Comparison of ENCODE assay signal across 22 mouse cellular contexts in genomic region chr1:74314796-74315195, GRCm38 (mm10). TPM values are rescaled to one million over a fixed set of nuclear protein-coding genes. Genes with fewer than 3 reads are reported as not detected.
DNase-seq lines count a peak whose midpoint lies in the region; ATAC-seq lines count a peak whose summit lies in the region.
"Had no signal": no experiment of that assay in that cellular context is flagged by ENCODE, and none has a peak within 500 bp of the region (broad histone marks: within the 10 kb centered on the region; RNA-seq: fewer than 3 reads in every experiment).

No protein-coding gene starts in this region.

- no peaks in the 10 kb centered on the region for H3K9me3 ChIP-seq in kidney, embryonic 15.5 days (replicated peaks)
- H3K9me3 ChIP-seq: embryonic facial prominence, embryonic 10.5 days; embryonic facial prominence, embryonic 12.5 days; forebrain, embryonic 13.5 days; forebrain, embryonic 15.5 days had no signal

- no peak overlapping the region for H3K4me3 ChIP-seq in kidney, embryonic 15.5 days (replicated peaks)
- no peak overlapping the region for H3K4me3 ChIP-seq in brown adipose tissue, adult 24 weeks (ENCODE audit: insufficient read depth, low read depth, low read length)
- H3K4me3 ChIP-seq: embryonic facial prominence, embryonic 10.5 days; embryonic facial prominence, embryonic 12.5 days; forebrain, embryonic 13.5 days; forebrain, embryonic 15.5 days had no signal

- ATAC-seq in kidney, embryonic 15.5 days (replicated peaks; ENCODE audit: low FRiP score), result no peak
- ATAC-seq: forebrain, embryonic 13.5 days; forebrain, embryonic 15.5 days had no signal

- intact Hi-C loops in heart, postnatal 10 days (cut with DNase I), result no loop called here

- no peak overlapping the region for H3K9ac ChIP-seq in kidney, embryonic 15.5 days
- H3K9ac ChIP-seq: embryonic facial prominence, embryonic 12.5 days; forebrain, embryonic 13.5 days; forebrain, embryonic 15.5 days had no signal

- H3K27me3 ChIP-seq in kidney, embryonic 15.5 days, result no peaks in the 10 kb centered on the region
- H3K27me3 ChIP-seq: embryonic facial prominence, embryonic 12.5 days; forebrain, embryonic 13.5 days; forebrain, embryonic 15.5 days had no signal

- H3K4me2 ChIP-seq in kidney, embryonic 15.5 days, result no peak overlapping the region
- H3K4me2 ChIP-seq: embryonic facial prominence, embryonic 12.5 days; forebrain, embryonic 13.5 days; forebrain, embryonic 15.5 days had no signal

- WGBS in kidney, embryonic 15.5 days, result 90% methylated on average over 3 of the region's 3 CpGs

- 0 out of 2 replicates have a peak overlapping the region, but pooled peaks have one; percentile 3 for H3K27ac ChIP-seq in kidney, embryonic 15.5 days
- H3K27ac ChIP-seq in brown adipose tissue, adult 24 weeks (replicated peaks; ENCODE audit: low read depth, low read length), result peak overlapping the region; percentile 82
- H3K27ac ChIP-seq: embryonic facial prominence, embryonic 10.5 days; embryonic facial prominence, embryonic 12.5 days; forebrain, embryonic 13.5 days; forebrain, embryonic 15.5 days had no signal

- DNase-seq in heart, adult 11 months, result peak; percentile 90
- no peak for DNase-seq in heart, postnatal 10 days
- no peak for DNase-seq in kidney, adult 18-20 months
- DNase-seq in spleen, adult 18-20 months, result no peak
- DNase-seq: adrenal gland, adult 2 months; adrenal gland, postnatal 10 days; adrenal gland, postnatal 25 days; cerebellum, adult 11-12 months; cerebellum, adult 2 months; cerebellum, adult 9-10 months; cerebellum, postnatal 10 days; cerebellum, postnatal 25 days had no signal

- H3K4me1 ChIP-seq in kidney, embryonic 15.5 days, result peaks cover 6% of the 10 kb centered on the region; the same call in 1 of the 2 replicates
- H3K4me1 ChIP-seq in brown adipose tissue, adult 24 weeks (ENCODE audit: control insufficient read depth, insufficient read depth, insufficient read length, low read length), result peaks cover 5% of the 10 kb centered on the region; the same call in 1 of the 2 replicates
- H3K4me1 ChIP-seq: embryonic facial prominence, embryonic 12.5 days; forebrain, embryonic 13.5 days; forebrain, embryonic 15.5 days had no signal

- no peaks in the 10 kb centered on the region for H3K36me3 ChIP-seq in kidney, embryonic 15.5 days
- H3K36me3 ChIP-seq: embryonic facial prominence, embryonic 10.5 days; embryonic facial prominence, embryonic 12.5 days; forebrain, embryonic 15.5 days had no signal

RNA-seq across cellular contexts. Expression of gene Tmbim1, which starts 9.4 kb away (rescaled TPM):
- 10 to 100 TPM; 43.2 to 45.8 TPM for total RNA-seq in heart, postnatal 10 days (2021)
- polyA plus RNA-seq in kidney, embryonic 15.5 days (2015; fragmentation: Nextera tagmentation; extraction: Ambion mirVana), result 25.6 and 31.2 TPM in 2 replicates
- 34.6 and 41.7 TPM in 2 replicates for polyA plus RNA-seq in brown adipose tissue, adult 24 weeks (2012; ENCODE audit: insufficient read depth, insufficient read length, missing spikeins)

RNA-seq across cellular contexts. Expression of gene Pnkd, which starts 30.1 kb away (rescaled TPM):
- 100 to 1,000 TPM; 205 to 211 TPM for total RNA-seq in heart, postnatal 10 days (2021)
- 138 and 139 TPM in 2 replicates for polyA plus RNA-seq in kidney, embryonic 15.5 days (2015; fragmentation: Nextera tagmentation; extraction: Ambion mirVana)
- polyA plus RNA-seq in brown adipose tissue, adult 24 weeks (2012; ENCODE audit: insufficient read depth, insufficient read length, missing spikeins), result 117 and 146 TPM in 2 replicates

RNA-seq across cellular contexts. Expression of gene Aamp, which starts 30.3 kb away (rescaled TPM):
- 100 to 1,000 TPM; 103 to 109 TPM for total RNA-seq in heart, postnatal 10 days (2021)
- polyA plus RNA-seq in kidney, embryonic 15.5 days (2015; fragmentation: Nextera tagmentation; extraction: Ambion mirVana), result 267 and 283 TPM in 2 replicates
- polyA plus RNA-seq in brown adipose tissue, adult 24 weeks (2012; ENCODE audit: insufficient read depth, insufficient read length, missing spikeins), result 66.7 and 77.7 TPM in 2 replicates

RNA-seq across cellular contexts. Expression of gene Gpbar1, which starts 36.4 kb away (rescaled TPM):
- not detected for total RNA-seq in heart, postnatal 10 days (2021)
- polyA plus RNA-seq in kidney, embryonic 15.5 days (2015; fragmentation: Nextera tagmentation; extraction: Ambion mirVana), result 1.7 and 2.1 TPM in 2 replicates
- not detected in 2 replicates for polyA plus RNA-seq in brown adipose tissue, adult 24 weeks (2012; ENCODE audit: insufficient read depth, insufficient read length, missing spikeins)
- total RNA-seq: adrenal gland, adult 2 months; adrenal gland, postnatal 25 days; MEL had no signal
- polyA plus RNA-seq: C2C12; cerebellum, adult 2 months; cortical plate, adult 2 months; embryonic facial prominence, embryonic 12.5 days; forebrain, embryonic 11.5 days; forebrain, embryonic 13.5 days; forebrain, embryonic 15.5 days had no signal

RNA-seq across cellular contexts. Expression of gene Catip, which starts 47.1 kb away (rescaled TPM):
- total RNA-seq in heart, postnatal 10 days (2021), result under 1 TPM; 0.29 to 0.45 TPM
- polyA plus RNA-seq in kidney, embryonic 15.5 days (2015; fragmentation: Nextera tagmentation; extraction: Ambion mirVana), result 0.67 and 0.82 TPM in 2 replicates
- not detected in 2 replicates for polyA plus RNA-seq in brown adipose tissue, adult 24 weeks (2012; ENCODE audit: insufficient read depth, insufficient read length, missing spikeins)
- polyA plus RNA-seq: C2C12 had no signal
